Mouse (Mus musculus): ENCODE data around the gene Ms4a3.

Gene Ms4a3

DNA sequence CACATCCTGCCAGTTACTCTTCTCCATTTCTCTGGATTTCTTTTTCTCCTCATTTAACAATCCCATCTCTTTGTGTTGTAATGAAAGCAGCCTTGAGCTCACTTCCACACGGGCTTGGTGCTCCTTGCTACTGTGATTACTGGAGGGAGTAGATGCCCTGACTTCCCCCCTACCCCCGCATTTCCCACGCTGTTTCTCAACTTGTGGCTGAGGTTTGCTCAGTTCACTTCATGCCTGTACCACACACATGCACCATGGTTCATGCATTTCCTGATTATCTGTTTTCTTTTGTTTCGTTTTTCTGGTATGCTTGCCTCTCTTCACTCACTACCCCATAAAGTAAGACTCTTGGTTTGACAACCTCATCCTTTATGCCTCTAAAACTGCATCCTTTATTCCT, 51.4 kb downstream of the Ms4a3 start:
- DNase-seq (ENCODE audit: low spot score) = no peak

Measured in testis, postnatal 10 days (tissue).